Mouse (Mus musculus) heart, postnatal 0 days (tissue): ENCODE results near the gene Fmo9.

Source experiments
- CTCF ChIP-seq: IDR thresholded peaks from 2 replicates; pipeline ENCODE4 v1.5.1; 2016; ENCODE audit warnings: antibody characterized with exemption, control low read depth, low read depth
- EP300 ChIP-seq: IDR thresholded peaks from 2 replicates; pipeline ENCODE4 v1.6.1; 2016; ENCODE audit warnings: antibody characterized with exemption, low read depth

- TF ChIP-seq CTCF (no peak), EP300 (no peak)
These were observed 48.6 kb upstream of the Fmo9 start for GRCm38 (mm10) chr1:166730215-166730614.
